Mouse (Mus musculus) G1E-ER4 (cell line): ENCODE measurements around the gene Gm9936. TPM values are rescaled to one million over a fixed set of nuclear protein-coding genes. Genes with fewer than 3 reads are reported as not detected.

ENCODE experiments used
- GATA1 ChIP-seq: IDR thresholded peaks from one replicate; pipeline ENCODE4 v1.8.0; 2012; ENCODE audit warnings: low read length, inconsistent platforms
- polyA plus RNA-seq: library from polyadenylated mRNA; stranded (reverse); fragments of >175 nt; gene quantifications from 2 replicates; pipeline ENCODE4 v1.2.3, GENCODE M21; 2012

The Gm9936 gene
- polyA plus RNA-seq, 1 experiment: not detected

DNA sequence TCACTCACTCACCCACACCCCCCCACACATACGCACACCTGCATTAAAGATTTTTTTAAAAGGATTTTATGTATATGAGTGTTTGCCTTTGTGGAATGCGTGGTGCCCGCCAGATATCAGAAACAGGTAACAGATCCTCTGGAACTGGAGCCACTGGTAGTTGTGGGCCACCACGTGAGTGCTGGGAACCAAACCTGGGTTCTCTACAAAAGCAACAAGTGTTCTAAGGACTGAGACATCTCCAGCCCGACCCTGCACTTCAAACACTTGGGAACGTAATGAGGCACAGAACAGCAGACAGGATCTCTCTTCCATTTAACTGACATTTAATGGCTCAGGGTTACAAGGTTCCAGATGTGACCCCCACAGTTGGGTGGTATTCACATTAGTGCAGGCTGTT is 50.6 kb downstream of the Gm9936 start:
- TF ChIP-seq GATA1: no peak

DNA sequence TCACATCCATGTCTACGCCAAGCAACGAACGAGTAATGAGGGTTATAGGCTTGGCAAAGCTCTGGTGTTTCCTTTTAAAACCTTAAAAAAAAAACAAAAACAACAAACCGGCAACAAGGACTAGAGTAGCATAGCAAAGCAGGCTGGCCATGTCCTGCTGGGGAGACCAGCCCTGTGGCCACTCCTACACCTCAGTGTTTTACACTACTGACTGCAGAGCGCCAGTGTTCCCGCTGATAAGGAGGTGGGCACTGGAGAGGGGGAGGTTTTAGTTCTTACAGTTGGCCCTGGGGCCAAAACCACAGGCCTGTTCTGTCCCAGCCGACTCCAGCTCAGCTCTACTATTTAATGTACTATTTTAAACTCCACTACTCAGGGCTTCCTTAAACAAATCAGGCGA is 51.0 kb downstream of the Gm9936 start:
- no peak for TF ChIP-seq GATA1

DNA sequence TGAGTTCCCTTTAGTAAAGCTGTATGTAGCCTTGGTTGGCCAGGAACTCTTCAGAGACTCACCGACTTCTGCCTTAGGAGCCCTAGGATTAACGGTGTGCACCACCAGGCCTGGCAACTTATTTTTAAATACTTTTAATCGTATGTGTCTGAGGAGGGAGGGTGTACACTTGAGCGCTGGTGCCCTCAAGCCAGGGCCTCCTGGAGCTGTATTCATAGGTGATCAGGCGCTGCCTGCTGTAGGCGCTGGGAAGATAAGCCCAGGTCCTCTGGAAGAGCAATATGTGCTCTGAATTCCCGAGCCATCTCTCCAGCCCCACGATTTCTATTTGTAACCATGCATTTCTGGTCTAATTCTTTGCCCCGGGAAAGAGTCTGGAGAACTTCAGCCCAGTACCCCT is 51.4 kb downstream of the Gm9936 start:
- TF ChIP-seq GATA1: no peak

DNA sequence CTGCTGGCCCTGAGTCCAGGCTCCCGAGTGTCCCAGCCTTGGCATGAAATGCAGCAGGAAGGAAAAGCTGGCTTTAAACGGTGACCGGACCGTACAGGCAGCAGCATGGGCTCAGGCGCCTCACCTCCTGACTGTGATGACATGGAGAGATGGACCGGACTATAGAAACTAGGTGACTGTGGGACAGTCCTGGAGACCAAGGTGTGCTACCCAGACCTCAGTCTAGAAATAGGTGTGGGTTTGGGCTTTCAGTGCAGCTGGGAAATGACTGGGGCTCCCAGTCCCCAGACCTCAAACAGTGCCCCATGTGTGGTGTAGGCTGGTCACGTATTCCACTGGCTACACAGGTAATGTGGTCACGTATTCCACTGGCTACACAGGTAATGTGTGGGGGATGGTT is 51.8 kb downstream of the Gm9936 start:
- TF ChIP-seq GATA1: no peak

Other genes with a start within 250 kb of the Gm9936 start
- gene Trpv4, start 200.3 kb downstream of the Gm9936 start, polyA plus RNA-seq: 0.06 and 0.14 TPM in 2 replicates
- 31.9 and 45.1 TPM in 2 replicates for gene Gltp, start 167.7 kb downstream of the Gm9936 start, polyA plus RNA-seq
- gene Tchp, start 150.9 kb downstream of the Gm9936 start, polyA plus RNA-seq: 20.7 and 30.9 TPM in 2 replicates
- 367 and 441 TPM in 2 replicates for gene Ankrd13a, start 84.0 kb downstream of the Gm9936 start, polyA plus RNA-seq
- 134 and 155 TPM in 2 replicates for gene Git2, start 83.2 kb downstream of the Gm9936 start, polyA plus RNA-seq
- gene 1500011B03Rik, start 35.2 kb downstream of the Gm9936 start, polyA plus RNA-seq: 0.05 TPM in 1 of 2 replicates, not detected in the other
- not detected in 2 replicates for gene 4930519G04Rik, start 5.0 kb downstream of the Gm9936 start, polyA plus RNA-seq
- not detected in 2 replicates for gene Oasl2, start 38.3 kb upstream of the Gm9936 start, polyA plus RNA-seq
- gene Oasl1, start 64.6 kb upstream of the Gm9936 start, polyA plus RNA-seq: 4.5 and 5.0 TPM in 2 replicates
- gene 2210016L21Rik, start 83.5 kb upstream of the Gm9936 start, polyA plus RNA-seq: 42.9 and 56.7 TPM in 2 replicates
- gene Hnf1a, start 112.4 kb upstream of the Gm9936 start, polyA plus RNA-seq: 0.05 and 0.13 TPM in 2 replicates
- gene Sppl3, start 152.5 kb upstream of the Gm9936 start, polyA plus RNA-seq: 27.2 and 31.9 TPM in 2 replicates
- gene Gm10401, start 239.6 kb upstream of the Gm9936 start, polyA plus RNA-seq: not detected in 2 replicates